Mouse (Mus musculus) cerebellum, adult 18-20 months (tissue): ENCODE data around the gene Heg1.

Source experiments
- DNase-seq, 2 experiments: peaks; one replicate each; pipeline ENCODE4 v3.0.0; 2021

Heg1 gene

GRCm38 (mm10) chr16:33677901-33678300 lies 6.3 kb upstream of the Heg1 start:
- no peak for DNase-seq

GRCm38 (mm10) chr16:33680271-33680670 lies 3.9 kb upstream of the Heg1 start:
- DNase-seq: no peak

- no peak for DNase-seq
Observed at GRCm38 (mm10) chr16:33680816-33681215, 3.4 kb upstream of the Heg1 start.

- no peak for DNase-seq
Observed at GRCm38 (mm10) chr16:33681661-33682060, 2.5 kb upstream of the Heg1 start.

DNA sequence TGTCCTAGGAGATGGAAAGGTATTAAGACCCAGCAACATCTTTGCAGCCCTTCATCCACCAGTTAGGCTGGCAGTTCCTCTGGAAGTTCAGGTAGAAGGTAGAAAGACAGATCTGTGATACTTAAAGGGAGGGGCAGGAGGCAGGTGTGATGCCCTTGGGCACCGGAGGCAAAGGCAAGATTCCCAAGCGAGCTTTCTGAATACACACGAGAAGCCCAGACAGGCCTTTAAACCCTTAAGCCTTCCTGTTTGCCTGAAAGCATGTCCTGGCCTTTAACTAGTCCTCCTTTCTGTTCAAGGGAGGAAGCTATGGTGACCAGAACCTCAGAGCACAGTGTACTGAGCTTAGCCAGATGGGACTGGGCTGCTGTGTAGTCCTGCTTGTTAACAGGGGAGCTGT lies 1.5 kb upstream of the Heg1 start:
- DNase-seq: no peak

DNA sequence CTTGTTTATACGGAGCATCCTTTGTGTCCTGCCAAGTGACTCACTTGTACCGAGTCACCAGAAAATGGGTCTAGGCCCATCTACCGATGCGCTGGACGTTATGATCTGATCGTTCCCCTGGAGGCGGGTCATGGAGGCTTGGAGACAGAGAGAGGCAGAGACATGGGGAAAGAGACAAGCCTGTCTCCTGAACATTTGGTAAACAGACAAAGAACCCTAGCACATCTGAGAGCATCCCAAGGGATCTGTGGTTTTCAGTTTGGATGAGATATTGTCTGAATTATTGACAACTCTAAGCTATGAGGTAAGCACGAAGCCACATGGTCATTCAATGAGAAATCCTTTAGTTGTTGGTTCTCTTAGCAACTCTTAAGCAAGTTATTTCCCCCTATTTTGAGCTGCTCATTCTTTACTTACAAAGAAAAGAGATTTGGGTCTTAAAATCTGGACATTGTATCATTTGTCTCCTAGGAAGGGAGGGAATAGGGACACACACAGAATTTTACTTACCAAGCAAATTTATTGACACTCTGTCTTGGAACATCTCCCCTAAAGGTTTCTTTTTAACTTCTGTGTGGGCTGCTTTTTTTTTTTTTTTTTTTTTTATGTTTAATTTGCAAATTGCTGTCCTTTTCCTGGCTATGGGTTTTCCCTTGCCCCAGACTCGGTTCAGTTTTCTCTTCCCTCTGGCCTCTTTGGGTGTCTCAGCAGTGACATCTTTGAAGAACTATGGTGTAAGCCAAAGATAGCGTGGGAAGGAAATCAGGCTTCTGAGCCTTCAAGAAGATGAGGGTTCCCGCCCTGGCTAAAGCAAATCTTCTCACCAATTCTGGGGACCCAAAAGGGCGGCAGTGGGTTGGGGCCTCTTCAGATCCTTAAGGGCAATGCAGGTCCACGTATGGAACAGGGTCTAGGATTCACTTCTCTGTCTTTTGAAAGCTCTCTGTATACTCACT lies 686 bp upstream of the Heg1 start:
- peak; percentile 29 to 41 for DNase-seq

- peak; percentile 39 to 57 for DNase-seq
Observed at GRCm38 (mm10) chr16:33684703-33685701, 832 bp downstream of the Heg1 start.

- peak in 1 of 2 experiments; percentile 35 for DNase-seq
Observed at GRCm38 (mm10) chr16:33686056-33686455, 1.9 kb downstream of the Heg1 start.

GRCm38 (mm10) chr16:33687724-33688123 lies 3.6 kb downstream of the Heg1 start:
- DNase-seq: no peak

- DNase-seq: no peak
Observed at GRCm38 (mm10) chr16:33690975-33691747, 7.0 kb downstream of the Heg1 start.

DNA sequence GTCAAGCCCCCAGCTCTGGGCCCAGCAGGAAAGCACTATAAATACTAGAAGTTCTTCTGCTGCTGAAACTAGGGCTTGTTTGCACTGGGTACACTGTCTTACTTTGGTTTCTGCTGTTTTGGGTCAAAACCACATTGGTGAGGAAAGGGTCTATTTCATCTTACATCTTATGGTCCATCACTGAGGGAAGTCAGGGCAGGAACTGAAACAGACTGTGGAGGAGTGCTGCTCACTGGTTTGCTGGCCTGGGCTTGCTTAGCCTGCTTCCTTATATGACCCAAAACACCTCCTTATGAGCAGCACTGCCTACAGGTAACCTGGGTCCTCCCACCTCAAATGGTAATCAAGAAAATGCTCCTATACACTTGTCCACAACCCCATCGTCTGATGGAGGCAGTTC lies 9.4 kb downstream of the Heg1 start:
- no peak for DNase-seq

GRCm38 (mm10) chr16:33696811-33697575 lies 12.8 kb downstream of the Heg1 start:
- peak; percentile 63 to 66 for DNase-seq

DNA sequence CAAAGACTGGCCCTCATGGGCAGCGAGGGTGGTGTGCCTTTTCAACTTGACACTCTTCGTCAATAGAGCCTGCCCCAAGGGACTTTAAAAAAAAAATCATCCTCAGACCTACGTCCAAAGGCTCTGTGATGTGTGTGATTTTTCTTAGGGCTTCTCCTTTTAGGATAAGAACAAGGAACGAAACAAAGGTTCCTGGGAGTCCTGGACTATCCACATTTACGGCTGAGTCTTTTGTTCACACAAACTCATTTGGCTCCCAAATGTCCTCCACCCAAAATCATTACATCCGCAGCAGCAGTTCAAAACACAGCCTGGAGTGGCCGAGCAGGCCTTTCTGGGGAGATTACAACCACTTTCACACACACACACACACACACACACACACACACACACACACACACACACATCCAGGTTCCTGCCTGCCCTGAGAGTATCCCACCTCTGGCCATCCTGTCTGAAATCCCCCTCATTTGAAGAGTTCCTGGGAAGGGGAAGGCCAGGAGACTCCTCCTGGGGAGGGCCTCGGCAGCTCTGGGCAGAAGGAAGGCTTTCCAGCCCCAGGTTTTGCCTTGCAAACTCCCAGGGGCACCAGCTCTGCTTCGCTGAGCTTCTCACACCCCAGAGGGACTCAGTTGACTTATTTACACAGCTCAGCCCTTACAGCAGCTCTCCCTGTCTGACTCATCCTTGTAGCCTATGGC lies 13.6 kb downstream of the Heg1 start:
- no peak for DNase-seq

- DNase-seq: no peak
Observed at GRCm38 (mm10) chr16:33698277-33698790, 14.2 kb downstream of the Heg1 start.

DNA sequence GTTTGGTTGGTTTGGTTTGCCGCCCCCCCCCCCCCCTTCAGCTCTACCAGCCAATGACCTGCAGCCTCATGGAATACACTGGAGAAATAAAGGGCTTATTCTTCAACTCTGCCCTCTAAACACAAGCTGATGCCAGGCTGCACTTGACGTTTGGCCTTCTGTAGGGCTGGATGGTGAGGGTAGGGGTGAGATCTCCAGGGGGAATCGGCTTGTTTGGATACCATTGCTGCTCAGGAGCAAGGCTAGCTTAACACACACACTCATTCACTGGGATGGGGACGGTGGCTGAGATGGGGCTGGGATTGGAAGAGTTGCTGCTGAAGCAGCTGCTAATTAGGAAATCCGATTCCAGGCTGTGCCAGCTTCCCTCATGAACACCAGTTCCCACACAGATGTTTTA lies 16.4 kb downstream of the Heg1 start:
- DNase-seq: no peak

- DNase-seq: no peak
Observed at GRCm38 (mm10) chr16:33701872-33702271, 17.7 kb downstream of the Heg1 start.

- DNase-seq: peak; percentile 57 to 62
Observed at GRCm38 (mm10) chr16:33704289-33704688, 20.1 kb downstream of the Heg1 start.

- DNase-seq: no peak
Observed at GRCm38 (mm10) chr16:33705258-33705657, 21.1 kb downstream of the Heg1 start.

DNA sequence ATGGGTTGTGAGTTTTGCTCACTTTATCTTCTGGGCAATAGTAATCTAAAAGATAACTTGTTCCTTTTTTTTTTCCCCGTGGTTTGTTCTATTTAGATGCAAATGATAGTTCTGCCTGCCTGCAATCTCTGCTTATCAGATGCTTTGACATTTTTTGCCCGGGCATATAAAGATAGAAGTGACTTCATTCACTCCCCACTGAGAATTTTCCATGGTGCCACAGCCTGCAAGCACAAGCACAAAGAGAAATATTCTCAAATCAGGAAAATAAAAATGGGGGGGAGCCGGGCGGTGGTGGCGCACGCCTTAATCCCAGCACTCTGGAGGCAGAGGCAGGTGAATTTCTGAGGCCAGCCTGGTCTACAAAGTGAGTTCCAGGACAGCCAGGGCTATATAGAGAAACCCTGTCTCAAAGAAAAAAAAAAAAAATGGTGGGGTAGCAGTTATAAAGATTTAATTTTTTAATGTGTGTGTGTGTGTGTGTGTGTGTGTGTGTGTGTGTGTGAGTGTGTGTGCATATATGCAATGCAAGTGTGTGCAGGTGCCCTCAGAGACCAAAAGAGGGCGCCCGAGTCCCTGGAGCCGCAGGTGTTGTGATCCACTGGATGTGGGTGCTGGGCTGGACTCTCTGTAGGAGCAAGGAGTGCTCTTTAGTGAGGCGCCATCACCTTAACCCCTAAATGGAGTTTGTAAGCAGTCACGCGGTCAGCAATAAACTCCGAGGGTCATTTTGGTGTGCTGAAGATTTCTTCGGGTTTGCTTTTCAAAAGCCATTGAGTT lies 22.1 kb downstream of the Heg1 start:
- peak; percentile 38 to 41 for DNase-seq

DNA sequence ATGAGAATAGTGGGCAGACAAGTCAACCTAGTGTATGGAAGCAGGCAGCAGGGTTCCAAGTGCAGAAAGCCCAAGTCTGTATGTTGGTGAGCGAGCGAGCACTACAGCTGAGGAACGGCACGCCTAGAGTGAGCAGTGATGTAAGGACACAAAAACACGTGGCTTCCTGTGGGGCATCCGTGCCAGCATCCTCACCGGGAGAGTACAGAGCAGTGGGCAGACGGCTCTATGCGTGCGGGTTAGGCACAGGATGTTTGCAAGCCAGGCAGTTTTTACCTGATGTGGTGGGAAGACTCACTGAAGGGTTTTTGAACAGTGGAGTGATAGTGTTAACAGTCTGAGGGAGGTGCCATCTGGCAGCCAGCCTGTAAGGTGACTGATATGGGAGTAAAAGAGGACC lies 23.9 kb downstream of the Heg1 start:
- peak; percentile 52 to 57 for DNase-seq
